Mouse (Mus musculus) CD8-positive naive resting alpha-beta T cell, adult 2 months (primary cell): Measurements from ENCODE around the gene Gm49405.

Experiments
- DNase-seq, 2 experiments: peaks; one replicate each; pipeline ENCODE4 v3.0.0; 2022; ENCODE audit warnings: low read depth in 2 of 2, low spot score in 2 of 2

The Gm49405 gene

GRCm38 (mm10) chr19:3986334-3986733 lies 14.1 kb upstream of the Gm49405 start, which contains the start of gene Acy3:
TSS of gene Acy3 (plus strand) at chr19:3986570.
- no peak for DNase-seq

GRCm38 (mm10) chr19:3988066-3988465 lies 12.4 kb upstream of the Gm49405 start:
- no peak for DNase-seq

- no peak for DNase-seq
Observed at GRCm38 (mm10) chr19:3988750-3989149, 11.7 kb upstream of the Gm49405 start.

DNA sequence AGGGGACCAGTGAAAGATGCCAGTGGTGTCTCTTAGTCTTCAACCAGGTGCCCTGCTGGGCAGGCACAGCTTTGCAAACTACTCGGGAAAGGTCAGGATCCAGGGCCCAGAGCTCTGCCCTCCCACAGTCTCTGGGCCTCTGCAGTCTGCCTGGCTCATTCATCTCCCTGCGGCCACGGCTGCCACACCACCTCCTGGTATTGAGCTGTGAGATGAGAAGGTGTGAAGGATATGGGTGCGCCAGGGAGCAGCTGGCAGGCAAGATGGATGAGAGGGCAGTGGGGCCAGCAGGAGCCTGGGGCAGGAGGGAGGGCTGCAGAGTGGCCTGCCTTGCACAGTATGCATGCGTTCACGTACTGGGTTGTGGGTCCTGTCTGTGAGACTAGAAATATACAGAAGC lies 9.6 kb upstream of the Gm49405 start:
- DNase-seq, result no peak

DNA sequence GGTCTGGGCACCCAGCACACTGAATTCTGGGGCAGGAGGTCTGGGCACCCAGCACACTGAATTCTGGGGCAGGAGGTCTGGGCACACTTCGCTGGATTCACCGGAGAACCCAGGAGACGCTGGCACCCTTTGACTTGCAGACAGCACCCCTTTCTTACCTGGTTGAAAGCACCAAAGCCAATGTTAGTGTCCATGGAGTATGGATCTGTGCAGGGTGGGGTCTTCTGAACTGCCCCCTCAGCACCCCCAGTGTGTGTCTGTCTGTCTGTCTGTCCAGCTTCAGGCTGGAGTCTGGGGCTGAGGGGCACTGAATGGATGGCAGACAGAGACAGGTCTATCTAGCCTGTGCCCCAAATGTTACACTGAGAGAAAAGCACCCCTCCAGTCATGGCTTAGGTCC lies 8.9 kb upstream of the Gm49405 start:
- no peak for DNase-seq

- no peak for DNase-seq
Observed at GRCm38 (mm10) chr19:3991966-3992365, 8.5 kb upstream of the Gm49405 start.

DNA sequence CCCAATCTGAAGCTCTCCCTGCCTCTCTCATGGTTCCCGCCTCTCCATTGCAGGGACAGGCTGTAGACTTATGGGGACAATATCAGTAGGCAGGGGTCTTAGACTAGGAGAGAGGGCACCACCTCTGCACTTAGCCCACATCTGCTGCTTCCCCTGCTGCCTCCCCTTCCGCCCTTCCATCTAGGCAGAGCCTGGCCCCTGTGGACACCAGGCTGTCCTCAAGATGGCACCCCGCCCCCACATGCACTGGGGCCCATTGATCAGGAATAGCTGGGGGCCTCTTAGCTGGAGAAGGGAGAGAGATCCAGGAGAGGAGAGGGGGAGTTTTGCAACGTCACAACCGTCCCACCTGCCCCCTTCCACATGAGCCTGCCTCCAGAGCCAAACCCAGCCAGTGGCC lies 8.0 kb upstream of the Gm49405 start, which contains the start of gene Tbx10:
TSS of gene Tbx10 (plus strand) at position 337 of the 400 bp plus-strand sequence.
- DNase-seq, result no peak

- no peak for DNase-seq
Observed at GRCm38 (mm10) chr19:3994932-3995331, 5.5 kb upstream of the Gm49405 start.

DNA sequence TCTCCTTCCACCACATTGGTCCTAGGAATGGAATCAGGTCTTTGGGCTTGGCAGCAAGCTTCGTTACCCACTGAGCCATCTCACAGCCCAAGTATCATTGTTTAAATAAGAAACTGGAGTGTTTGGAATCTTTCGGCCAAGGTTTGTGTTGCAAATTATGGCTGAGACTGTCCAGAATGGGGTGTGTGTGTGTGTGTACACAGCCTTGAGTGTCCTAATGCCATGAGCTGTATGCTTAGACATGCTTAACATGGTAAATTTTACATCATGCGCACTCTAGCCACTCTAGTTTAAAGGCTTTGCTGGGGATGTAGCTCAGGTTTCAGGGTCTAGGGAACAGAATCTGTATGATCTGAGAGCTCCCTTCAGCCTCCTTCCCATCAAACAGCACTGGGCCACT lies 4.9 kb upstream of the Gm49405 start:
- no peak for DNase-seq

GRCm38 (mm10) chr19:3996106-3996505 lies 4.3 kb upstream of the Gm49405 start:
- no peak for DNase-seq

- DNase-seq, result no peak
Observed at GRCm38 (mm10) chr19:3996747-3997146, 3.7 kb upstream of the Gm49405 start.

DNA sequence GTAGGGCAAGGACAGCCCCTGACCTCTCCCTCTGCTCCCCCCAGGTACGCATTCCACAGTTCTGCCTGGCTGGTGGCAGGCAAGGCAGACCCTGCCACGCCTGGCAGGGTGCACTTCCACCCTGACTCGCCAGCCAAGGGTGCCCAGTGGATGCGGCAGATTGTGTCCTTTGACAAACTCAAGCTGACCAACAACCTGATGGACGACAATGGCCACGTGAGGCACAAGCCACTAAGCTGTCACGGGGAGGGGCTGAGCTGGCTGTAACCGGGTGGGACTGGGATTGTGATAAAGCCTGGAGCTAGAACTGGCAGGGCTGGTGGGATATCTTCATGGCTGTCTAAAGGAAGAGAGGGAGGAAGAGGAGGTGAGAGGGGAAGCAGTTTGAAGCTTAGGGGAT lies 3.2 kb upstream of the Gm49405 start:
- DNase-seq, result no peak

DNA sequence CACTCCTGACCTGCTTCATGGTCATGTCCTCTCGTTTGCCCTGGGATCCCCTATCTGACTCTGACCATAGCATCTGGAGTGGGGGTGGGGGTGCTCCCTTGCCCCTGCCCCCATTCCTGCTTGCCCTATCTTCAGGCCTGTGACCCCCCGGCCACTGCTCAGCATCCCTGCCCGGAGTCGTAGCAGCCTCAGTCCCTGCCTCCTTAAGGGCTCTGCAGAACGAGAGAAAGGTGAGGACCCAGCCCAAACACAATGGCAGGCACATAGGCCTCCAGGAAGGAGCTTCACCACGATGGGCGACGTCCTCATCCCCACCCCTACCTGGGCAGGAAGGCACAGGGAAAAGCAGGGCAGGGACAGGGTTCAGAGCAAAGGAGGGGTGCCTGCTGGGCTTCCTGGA lies 2.1 kb upstream of the Gm49405 start:
- no peak for DNase-seq

- no peak for DNase-seq
Observed at GRCm38 (mm10) chr19:3999121-3999730, 1.2 kb upstream of the Gm49405 start.

- DNase-seq, result no peak
Observed at GRCm38 (mm10) chr19:4000949-4001525, 611 bp downstream of the Gm49405 start.

GRCm38 (mm10) chr19:4001752-4002151 lies 1.3 kb downstream of the Gm49405 start:
- DNase-seq, result no peak

GRCm38 (mm10) chr19:4003112-4003511 lies 2.7 kb downstream of the Gm49405 start, which contains the start of gene Doc2g:
TSS of gene Doc2g (plus strand) at chr19:4003313.
- DNase-seq, result no peak

- no peak for DNase-seq
Observed at GRCm38 (mm10) chr19:4003641-4004040, 3.2 kb downstream of the Gm49405 start.

DNA sequence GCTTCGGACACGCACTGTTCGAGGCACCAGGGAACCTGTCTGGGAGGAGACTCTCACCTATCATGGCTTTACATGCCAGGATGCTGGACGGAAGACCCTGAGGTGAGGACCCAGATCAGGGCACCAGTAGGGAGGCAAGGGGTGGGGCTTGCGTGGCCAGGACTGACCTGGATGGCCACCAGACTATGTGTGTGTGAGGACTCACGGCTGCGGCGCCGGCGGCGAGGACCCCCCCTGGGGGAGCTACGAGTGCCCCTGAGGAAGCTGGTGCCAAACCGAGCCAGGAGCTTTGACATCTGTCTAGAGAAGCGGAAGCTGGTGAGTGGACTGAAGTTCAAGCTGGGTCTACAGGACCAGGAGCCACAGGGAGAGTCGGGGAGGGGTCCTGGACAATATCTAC lies 3.9 kb downstream of the Gm49405 start:
- no peak for DNase-seq

GRCm38 (mm10) chr19:4005091-4005490 lies 4.7 kb downstream of the Gm49405 start:
- no peak for DNase-seq

DNA sequence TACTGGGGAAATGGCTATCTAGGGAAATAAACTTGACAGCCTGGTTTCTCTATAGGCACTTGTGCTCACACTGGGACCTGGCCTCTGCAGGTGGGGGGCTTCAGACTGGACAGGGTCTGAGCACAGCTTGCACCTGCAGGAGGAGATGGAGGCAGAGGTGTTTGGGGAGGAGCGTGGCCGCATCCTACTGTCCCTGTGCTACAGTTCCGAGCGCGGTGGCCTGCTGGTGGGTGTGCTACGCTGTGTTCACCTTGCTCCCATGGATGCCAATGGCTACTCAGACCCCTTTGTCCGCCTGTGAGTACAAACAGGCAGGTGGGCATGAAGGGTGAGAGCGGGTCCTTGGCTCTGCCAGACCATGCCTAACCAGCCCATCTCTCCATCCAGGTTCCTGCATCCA lies 5.5 kb downstream of the Gm49405 start:
- DNase-seq, result no peak

DNA sequence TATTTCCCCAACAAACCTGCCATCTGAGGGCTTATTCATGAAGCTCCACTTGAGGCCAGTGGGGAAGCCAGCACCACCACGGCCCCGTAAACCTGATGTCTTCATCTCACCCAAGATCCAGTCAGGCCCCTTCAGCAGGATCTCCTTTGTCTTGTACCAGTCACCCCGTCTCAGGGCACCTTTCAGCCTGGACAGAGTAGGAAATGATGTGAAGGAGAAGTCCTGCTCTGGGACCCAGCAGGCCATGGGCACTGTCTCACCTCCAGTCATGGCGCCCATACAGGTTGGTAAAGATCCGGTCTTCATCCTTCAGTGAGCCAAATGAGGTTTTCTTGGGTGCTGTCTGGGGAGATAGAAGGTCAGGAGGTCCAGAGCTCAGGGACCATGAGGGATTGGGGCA lies 10.7 kb downstream of the Gm49405 start:
- no peak for DNase-seq

DNA sequence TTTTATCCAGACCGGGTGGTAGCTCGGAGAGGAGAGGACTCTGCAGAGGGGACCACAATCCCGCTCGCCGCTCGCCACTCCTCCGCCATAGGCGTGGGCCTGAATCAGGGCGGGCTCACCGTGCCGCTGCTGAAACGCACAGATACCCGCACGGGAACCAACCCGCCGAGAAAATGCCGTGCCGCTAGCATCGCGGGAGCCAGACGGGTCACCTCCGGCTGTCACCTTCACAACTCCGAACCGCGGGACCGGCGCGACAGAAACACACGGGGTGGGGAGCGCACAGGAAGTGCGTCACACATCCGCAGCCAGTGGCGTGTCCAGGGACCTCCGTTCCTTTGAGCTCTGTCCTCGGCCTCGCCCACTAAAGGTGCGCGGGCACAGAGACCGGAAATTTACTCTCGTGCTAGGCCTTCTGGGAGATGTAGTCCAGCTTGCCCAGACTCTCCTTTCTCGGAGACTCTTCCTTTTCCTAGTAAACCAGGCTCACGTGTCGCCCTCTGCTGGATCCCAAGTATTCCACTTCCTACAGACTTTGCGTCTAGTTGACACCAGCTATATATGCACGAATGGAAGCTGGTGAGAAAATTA lies 12.1 kb downstream of the Gm49405 start, which contains the start of gene Ndufv1:
TSS of gene Ndufv1 (minus strand) at position 375 of the 591 bp plus-strand sequence.
- DNase-seq, result peak; percentile 94 to 95
